In genomic region chr12:40037226-40037813, GRCm38 (mm10) we compare ENCODE assay signal across 7 mouse cellular contexts. TPM values are rescaled to one million over a fixed set of nuclear protein-coding genes. Genes with fewer than 3 reads are reported as not detected.
DNase-seq lines count a peak whose midpoint lies in the region; ATAC-seq lines count a peak whose summit lies in the region.

No protein-coding gene starts in this region.

- no peaks in the 10 kb centered on the region for H3K36me3 ChIP-seq in intestine, embryonic 16.5 days (ENCODE audit: control insufficient read depth, insufficient read depth, low read length)
- H3K36me3 ChIP-seq in midbrain, embryonic 11.5 days (ENCODE audit: control insufficient read depth, insufficient read depth, low read length): no peaks in the 10 kb centered on the region

- H3K9me3 ChIP-seq in intestine, embryonic 16.5 days (ENCODE audit: control insufficient read depth, low read length): no peaks in the 10 kb centered on the region
- H3K9me3 ChIP-seq in midbrain, embryonic 11.5 days (ENCODE audit: control insufficient read depth, low read length): no peaks in the 10 kb centered on the region

- no peaks in the 10 kb centered on the region for H3K27me3 ChIP-seq in intestine, embryonic 16.5 days (replicated peaks; ENCODE audit: control insufficient read depth, insufficient read depth, low read length)
- H3K27me3 ChIP-seq in midbrain, embryonic 11.5 days (ENCODE audit: control insufficient read depth, insufficient read depth, low read length): no peaks in the 10 kb centered on the region

- H3K4me3 ChIP-seq in intestine, embryonic 16.5 days (ENCODE audit: low read length): peak overlapping the region; percentile 78
- peak overlapping the region; percentile 83 for H3K4me3 ChIP-seq in midbrain, embryonic 11.5 days (ENCODE audit: low read depth, low read length)

- no peaks in the 10 kb centered on the region for H3K4me1 ChIP-seq in intestine, embryonic 16.5 days (ENCODE audit: control insufficient read depth, insufficient read depth, low read length)
- H3K4me1 ChIP-seq in midbrain, embryonic 11.5 days (ENCODE audit: control insufficient read depth, insufficient read depth, low read length): peaks cover 6% of the 10 kb centered on the region; the same call in 1 of the 2 replicates

- peak overlapping the region; percentile 93 for H3K27ac ChIP-seq in intestine, embryonic 16.5 days (ENCODE audit: low read length)
- peak overlapping the region; percentile 87 for H3K27ac ChIP-seq in midbrain, embryonic 11.5 days (ENCODE audit: low read depth, low read length)

- ATAC-seq in intestine, embryonic 16.5 days: peak; percentile 98
- ATAC-seq in midbrain, embryonic 11.5 days (ENCODE audit: low FRiP score): peak; percentile 99

- peak overlapping the region; percentile 66 for H3K4me2 ChIP-seq in intestine, embryonic 16.5 days (ENCODE audit: low read depth, low read length)
- peak overlapping the region; percentile 71 for H3K4me2 ChIP-seq in midbrain, embryonic 11.5 days

- 1% methylated on average over 59 of the region's 60 CpGs for WGBS in intestine, embryonic 16.5 days
- WGBS in midbrain, embryonic 11.5 days: under 1% methylated on average over 60 of the region's 60 CpGs

- peak overlapping the region; percentile 86 for H3K9ac ChIP-seq in intestine, embryonic 16.5 days (ENCODE audit: low read depth, low read length)
- peak overlapping the region; percentile 81 for H3K9ac ChIP-seq in midbrain, embryonic 11.5 days (ENCODE audit: low read length)

- peak; percentile 98 to 99 for DNase-seq in adrenal gland, adult 18-20 months (ENCODE audit: low spot score in 2 of 2)
- peak; percentile 99 for DNase-seq in embryo, embryonic 11 days
- DNase-seq in gastrocnemius, postnatal 36 days: peak; percentile 97 to 99
- peak; percentile 97 to 99 for DNase-seq in left cerebral cortex, postnatal 36 days (ENCODE audit: low spot score in 2 of 2)
- peak; percentile 99 for DNase-seq in midbrain, embryonic 11.5 days (ENCODE audit: low spot score, missing footprints)
- peak; percentile 95 for DNase-seq in skeletal muscle tissue, adult 2 months (ENCODE audit: low read depth, low spot score)

- intact Hi-C loops in gastrocnemius, postnatal 36 days (cut with DNase I): loop anchor here (5.0 kb wide), 1 partner anchor 370 kb away; no protein-coding TSS in a partner anchor
- intact Hi-C loops in left cerebral cortex, postnatal 36 days (cut with DNase I): loop anchor here (5.0 kb wide), 3 partner anchors 60 to 295 kb away; no protein-coding TSS in a partner anchor

RNA-seq across cellular contexts. Expression of gene Arl4a, which starts 0.5 kb away (rescaled TPM):
- 100 to 1,000 TPM in 1 of 2 experiments, 10 to 100 TPM in 1; 77.2 to 124 TPM for total RNA-seq in adrenal gland, adult 18-20 months (2021)
- total RNA-seq in gastrocnemius, postnatal 36 days (2021): 10 to 100 TPM; 16.1 to 21.1 TPM
- polyA plus RNA-seq in intestine, embryonic 16.5 days (2015; fragmentation: Nextera tagmentation; extraction: Ambion mirVana): 75.1 and 75.4 TPM in 2 replicates
- total RNA-seq in left cerebral cortex, postnatal 36 days (2021): 10 to 100 TPM; 51.2 to 51.3 TPM
- 90.5 and 94.7 TPM in 2 replicates for polyA plus RNA-seq in midbrain, embryonic 11.5 days (2014; fragmentation: Nextera tagmentation; extraction: Ambion mirVana)

Comparison
In these comparisons a context has a peak if more than half of its experiments do, and no peak if none do; other contexts are left out.
1. Peak in every context shown above with its lines: DNase-seq, ATAC-seq, H3K4me3 ChIP-seq and H3K27ac ChIP-seq.